Mouse (Mus musculus) lung, postnatal 0 days (tissue): ENCODE results near the gene Mcidas.

Experiments used
- CTCF ChIP-seq: IDR thresholded peaks from 2 replicates; pipeline ENCODE4 v1.5.1; 2016; ENCODE audit warnings: antibody characterized with exemption, mild to moderate bottlenecking
- EP300 ChIP-seq: IDR thresholded peaks from 2 replicates; pipeline ENCODE4 v1.6.1; 2016; ENCODE audit warnings: antibody characterized with exemption, mild to moderate bottlenecking, control low read depth

- no peak for TF ChIP-seq CTCF
- no peak for TF ChIP-seq EP300
Measured at GRCm38 (mm10) chr13:112964421-112964820, 29.2 kb upstream of the Mcidas start.
